Mouse (Mus musculus): ENCODE results near the gene Plekha5. TPM values are rescaled to one million over a fixed set of nuclear protein-coding genes. Genes with fewer than 3 reads are reported as not detected.

The Plekha5 gene
- total RNA-seq, 2 experiments from 2014 or later = 84.9 to 89.5 TPM

DNA sequence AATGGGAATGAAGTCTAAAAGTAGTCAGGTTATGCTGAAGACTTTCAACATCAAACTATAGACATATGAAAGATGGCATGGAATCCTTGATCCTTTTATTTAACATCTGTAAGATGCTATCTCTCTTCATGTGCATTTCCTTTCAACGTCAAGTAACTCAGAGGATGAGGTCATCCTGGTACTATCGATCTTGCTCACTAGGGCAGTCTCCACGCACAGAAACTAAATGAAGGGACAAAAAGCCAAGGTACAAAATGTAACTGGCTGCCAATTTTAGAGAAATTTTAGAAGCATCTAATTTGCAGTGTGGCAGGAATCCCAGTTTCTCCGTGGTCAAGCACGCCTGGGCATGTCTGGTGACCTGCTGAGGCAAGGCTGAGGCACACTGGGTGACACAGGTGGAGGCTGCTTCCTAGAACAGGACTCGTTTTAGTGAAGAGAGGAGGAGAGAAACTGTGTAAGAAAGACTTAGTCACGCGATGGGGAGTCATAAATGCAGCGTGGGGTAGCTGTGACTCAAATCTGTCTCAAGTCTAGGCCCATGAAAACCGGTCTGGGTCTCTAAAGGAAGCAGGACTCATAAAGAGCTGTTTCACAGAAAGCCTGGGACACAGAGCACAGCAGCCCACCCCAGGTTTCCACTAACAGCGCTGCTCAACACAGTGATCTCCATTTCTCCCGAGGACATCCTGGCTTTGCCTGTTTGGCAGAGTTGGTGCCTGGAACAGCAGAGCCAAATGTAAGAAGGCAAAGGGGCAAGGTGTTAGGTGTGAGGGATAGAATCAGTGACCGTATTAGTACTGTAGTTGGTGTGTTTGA is 196.9 kb downstream of the Plekha5 start:
- no peak for DNase-seq (ENCODE audit: low spot score in 2 of 2)
- intact Hi-C loops (cut with DNase I) = no loop called here

- no peak for DNase-seq (ENCODE audit: low spot score in 2 of 2)
- intact Hi-C loops (cut with DNase I) = no loop called here
These were observed 197.8 kb downstream of the Plekha5 start for GRCm38 (mm10) chr6:140621622-140622021.

DNA sequence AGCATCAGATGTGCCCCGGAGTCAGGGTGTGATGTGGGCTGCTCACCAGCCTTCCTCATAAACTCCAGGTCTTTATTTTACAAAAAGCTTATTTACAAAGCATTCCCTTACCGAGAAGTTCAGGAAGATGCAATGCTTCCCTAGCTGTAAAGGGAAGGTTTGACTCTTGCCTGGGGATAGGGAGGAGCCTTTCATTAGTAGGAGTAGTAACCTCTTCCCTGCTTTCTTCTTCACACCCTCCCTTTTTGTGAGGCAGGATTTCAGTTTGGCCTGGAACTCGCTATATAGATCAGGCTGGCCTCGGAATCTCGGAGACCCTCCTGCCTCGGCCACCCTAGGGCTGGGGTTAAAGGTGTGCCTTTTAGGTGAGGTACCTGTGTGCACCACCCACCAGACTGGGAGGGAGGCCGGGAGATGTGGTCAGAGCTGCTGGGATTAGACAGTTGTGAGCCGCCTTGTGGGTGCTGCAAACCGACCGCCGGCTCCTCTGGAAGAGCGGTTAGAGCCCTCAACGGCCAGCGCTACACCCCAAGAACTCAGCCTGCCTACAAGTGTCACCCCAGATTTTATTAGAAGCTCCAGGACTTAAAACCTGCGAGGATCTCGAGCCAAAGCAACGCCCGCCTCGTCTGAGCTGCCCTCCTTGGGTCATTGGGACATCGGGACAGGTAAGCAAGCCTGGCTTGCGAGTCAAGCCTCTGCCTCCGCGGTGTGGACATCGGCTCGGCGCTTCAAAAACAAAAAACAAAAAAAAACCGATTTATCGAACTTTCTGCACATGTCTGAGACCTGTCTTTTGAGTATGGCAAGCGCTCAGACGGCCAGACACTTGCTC is 198.8 kb downstream of the Plekha5 start, which contains the start of gene Aebp2:
TSS of gene Aebp2 (plus strand) at position 273 of the 835 bp plus-strand sequence.
- intact Hi-C loops (cut with DNase I) = no loop called here
- DNase-seq (ENCODE audit: low spot score in 2 of 2) = no peak

GRCm38 (mm10) chr6:140623226-140624095 is 199.6 kb downstream of the Plekha5 start:
- intact Hi-C loops (cut with DNase I) = no loop called here

GRCm38 (mm10) chr6:140624096-140625051 is 200.5 kb downstream of the Plekha5 start:
- DNase-seq (ENCODE audit: low spot score in 2 of 2) = peak in 1 of 2 experiments; percentile 26
- intact Hi-C loops (cut with DNase I) = no loop called here

More at GRCm38 (mm10) chr6:140623226-140624095, 199.6 kb downstream of the Plekha5 start:
- peak; percentile 94 to 95 for DNase-seq (ENCODE audit: low spot score in 2 of 2)

DNA sequence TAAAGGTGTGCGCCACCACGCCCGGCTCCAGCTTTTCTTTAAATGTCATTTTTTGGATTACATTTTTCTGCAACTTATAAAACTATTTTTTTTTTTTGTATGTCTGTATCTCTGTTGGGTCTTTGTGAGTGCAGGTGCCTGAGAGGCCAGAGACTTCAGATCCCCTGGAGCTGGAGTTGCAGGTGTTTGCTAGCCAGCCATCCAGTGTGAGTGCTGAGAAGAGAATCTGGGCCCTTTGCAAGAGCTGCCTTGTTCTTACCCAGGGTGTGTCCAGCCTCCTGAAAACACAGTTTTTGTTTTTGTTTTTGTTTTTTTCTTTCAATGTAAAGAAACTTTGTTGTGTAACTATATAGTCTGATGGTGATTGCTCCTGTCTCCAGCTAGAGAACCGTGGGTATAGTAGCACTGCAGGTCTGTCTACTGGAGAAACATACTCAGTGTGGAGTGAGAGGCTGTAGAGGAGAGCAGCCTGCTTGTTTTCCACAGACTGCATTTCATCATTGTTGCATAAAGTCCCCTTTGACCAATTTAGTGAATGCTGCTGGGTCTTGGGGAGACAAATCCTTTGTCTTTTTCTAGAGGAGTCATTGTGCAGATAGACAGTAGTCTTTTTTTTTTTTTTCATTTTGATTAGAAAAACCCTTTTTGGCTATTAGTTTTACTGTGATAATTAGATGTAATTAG is 205.5 kb downstream of the Plekha5 start:
- intact Hi-C loops (cut with DNase I) = no loop called here
- DNase-seq (ENCODE audit: low spot score in 2 of 2) = no peak

GRCm38 (mm10) chr6:140630306-140630705 is 206.5 kb downstream of the Plekha5 start:
- intact Hi-C loops (cut with DNase I) = no loop called here
- DNase-seq (ENCODE audit: low spot score in 2 of 2) = no peak

DNA sequence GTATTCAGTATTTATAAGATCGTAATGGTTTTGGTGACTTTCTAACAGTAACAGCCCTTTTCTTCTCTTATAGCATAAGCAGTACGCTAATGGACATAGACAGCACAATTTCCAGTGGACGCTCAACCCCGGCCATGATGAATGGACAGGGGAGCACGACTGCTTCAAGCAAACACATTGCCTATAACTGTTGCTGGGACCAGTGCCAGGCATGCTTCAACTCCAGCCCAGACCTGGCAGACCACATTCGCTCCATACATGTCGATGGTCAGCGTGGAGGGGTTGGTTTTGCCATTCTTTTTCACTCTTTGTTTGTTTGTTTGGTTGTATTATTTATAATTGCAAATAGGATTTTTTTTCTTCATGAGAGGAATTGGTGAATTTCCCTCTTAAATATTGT is 209.8 kb downstream of the Plekha5 start:
- intact Hi-C loops (cut with DNase I) = no loop called here
- DNase-seq (ENCODE audit: low spot score in 2 of 2) = no peak

- intact Hi-C loops (cut with DNase I) = no loop called here
These were observed 212.4 kb downstream of the Plekha5 start for GRCm38 (mm10) chr6:140636290-140636689.

DNA sequence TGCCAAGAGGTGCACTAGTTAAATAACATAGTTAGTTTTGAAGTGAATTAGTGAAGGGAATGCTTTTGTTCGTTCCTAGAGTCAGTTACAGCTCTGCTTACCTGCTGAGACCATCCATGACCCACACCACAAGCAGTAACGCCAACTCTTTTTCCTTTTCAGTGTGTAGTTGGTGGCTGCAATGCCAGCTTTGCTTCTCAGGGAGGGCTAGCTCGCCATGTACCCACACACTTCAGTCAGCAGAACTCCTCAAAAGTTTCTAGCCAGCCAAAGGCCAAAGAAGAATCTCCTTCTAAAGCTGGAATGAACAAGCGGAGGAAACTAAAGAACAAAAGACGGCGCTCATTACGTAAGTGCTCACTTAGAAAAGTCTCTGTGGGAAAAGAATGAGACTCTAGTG is 218.2 kb downstream of the Plekha5 start:
- intact Hi-C loops (cut with DNase I) = no loop called here
- DNase-seq (ENCODE audit: low spot score in 2 of 2) = no peak

More at GRCm38 (mm10) chr6:140636290-140636689, 212.4 kb downstream of the Plekha5 start:
- DNase-seq (ENCODE audit: low spot score in 2 of 2) = no peak

DNA sequence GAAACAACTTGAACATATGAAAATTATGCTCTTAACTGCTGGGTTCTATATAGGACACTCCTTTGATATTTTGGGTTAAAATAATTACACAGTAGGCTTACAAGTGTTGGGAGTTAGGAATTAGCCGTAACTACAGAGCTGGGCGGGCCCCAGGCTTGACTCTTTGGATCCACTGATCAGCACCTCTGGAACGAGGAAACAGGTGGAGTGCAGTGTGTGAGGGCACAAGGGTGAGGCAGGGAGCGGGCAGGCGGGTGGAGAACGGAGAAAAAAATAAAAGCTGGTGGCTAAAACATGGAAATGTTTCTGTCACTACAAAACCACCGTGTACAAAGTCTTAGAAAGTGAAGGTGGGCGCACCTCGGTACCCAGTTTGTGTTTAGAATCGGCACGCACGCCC is 218.8 kb downstream of the Plekha5 start:
- intact Hi-C loops (cut with DNase I) = no loop called here
- DNase-seq (ENCODE audit: low spot score in 2 of 2) = no peak

DNA sequence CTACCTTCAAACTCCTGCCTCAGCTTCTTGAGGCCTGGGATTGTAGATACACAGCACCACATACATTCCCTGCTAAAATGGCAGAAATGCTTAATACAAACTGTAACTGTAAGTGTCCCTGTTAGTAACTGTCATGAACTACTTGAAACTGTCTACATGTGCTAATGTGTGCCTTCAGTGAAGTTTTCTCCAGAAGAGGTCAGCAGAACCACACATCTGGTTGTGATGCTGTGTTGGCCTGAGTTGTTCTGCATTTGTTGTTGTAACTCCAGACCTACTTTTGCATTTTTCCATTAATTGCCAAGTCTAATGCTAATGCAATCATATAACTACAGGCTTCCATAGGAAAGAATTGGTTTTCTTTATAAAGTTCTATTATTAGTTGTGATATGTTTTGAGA is 222.1 kb downstream of the Plekha5 start:
- DNase-seq (ENCODE audit: low spot score in 2 of 2) = no peak
- intact Hi-C loops (cut with DNase I) = no loop called here

Other genes with a start within 250 kb of the Plekha5 start
- 10 to 100 TPM; 47.1 to 52.9 TPM for gene Aebp2, start 198.6 kb downstream of the Plekha5 start, total RNA-seq (2021)

Data from left cerebral cortex, postnatal 14 days (tissue).